Mouse (Mus musculus) brain, embryonic 14.5 days (tissue): ENCODE results near the gene Slc4a3.

Experiments used
- CTCF ChIP-seq: fragments of 200-500 bp; IDR thresholded peaks from 2 replicates; pipeline ENCODE4 v1.5.1; 2012; ENCODE audit warnings: inconsistent platforms, mild to moderate bottlenecking, moderate library complexity, borderline replicate concordance; ENCODE audit not compliant: insufficient read depth, insufficient read length; ENCODE audit errors: extremely low read depth
- POLR2A ChIP-seq: fragments of 200-500 bp; IDR thresholded peaks from 2 replicates; pipeline ENCODE4 v1.6.1; 2012; ENCODE audit warnings: mild to moderate bottlenecking, inconsistent platforms, borderline replicate concordance; ENCODE audit not compliant: poor library complexity, insufficient read depth, insufficient read length, severe bottlenecking; ENCODE audit errors: extremely low read depth

- no peak for TF ChIP-seq CTCF
- no peak for TF ChIP-seq POLR2A
Observed at GRCm38 (mm10) chr1:75557041-75557440, 11.0 kb downstream of the Slc4a3 start.
